Mouse (Mus musculus) heart, embryonic 15.5 days (tissue): ENCODE measurements around the gene Gpn3. TPM values are rescaled to one million over a fixed set of nuclear protein-coding genes. Genes with fewer than 3 reads are reported as not detected.

Source experiments
- ATAC-seq: fragments of 200-750 bp; cut with Nextera tagmentation; replicated peaks from 2 replicates; pipeline ENCODE4 v1.8.0; 2017; ENCODE audit warnings: low read depth, moderate TSS enrichment; ENCODE audit not compliant: insufficient number of reproducible peaks, insufficient read depth, low FRiP score
- H3K27ac ChIP-seq: fragments of 300-500 bp; sonication (generic); 2 replicates; pipeline ENCODE4 v1.5.1; 2015; ENCODE audit warnings: mild to moderate bottlenecking, inconsistent platforms
- H3K27me3 ChIP-seq: fragments of 300-500 bp; sonication (generic); 2 replicates; pipeline ENCODE4 v1.6.1; 2015; ENCODE audit warnings: inconsistent platforms
- H3K36me3 ChIP-seq: fragments of 300-500 bp; sonication (generic); 2 replicates; pipeline ENCODE4 v1.6.1; 2015; ENCODE audit warnings: mild to moderate bottlenecking, inconsistent platforms
- H3K4me1 ChIP-seq: fragments of 300-500 bp; sonication (generic); replicated peaks from 2 replicates; pipeline ENCODE4 v1.6.1; 2015; ENCODE audit warnings: inconsistent platforms
- H3K4me2 ChIP-seq: fragments of 300-500 bp; sonication (generic); 2 replicates; pipeline ENCODE4 v1.6.1; 2015; ENCODE audit warnings: inconsistent platforms, mild to moderate bottlenecking, moderate library complexity
- H3K4me3 ChIP-seq: fragments of 300-500 bp; sonication (generic); 2 replicates; pipeline ENCODE4 v1.5.1; 2015; ENCODE audit warnings: mild to moderate bottlenecking, inconsistent platforms
- H3K9ac ChIP-seq: fragments of 300-500 bp; sonication (generic); 2 replicates; pipeline ENCODE4 v1.6.1; 2015; ENCODE audit warnings: mild to moderate bottlenecking, inconsistent platforms
- H3K9me3 ChIP-seq: fragments of 300-500 bp; sonication (generic); replicated peaks from 2 replicates; pipeline ENCODE4 v1.6.1; 2016; ENCODE audit warnings: inconsistent platforms
- WGBS: fragments of 180-500 bp; shearing (Covaris S2); methylation state at CpG from one replicate; pipeline ENCODE4 v1.1.7; 2015; ENCODE audit warnings: mixed read lengths; 5-methylcytosine and 5-hydroxymethylcytosine counted together
- polyA plus RNA-seq: library from polyadenylated mRNA; unstranded; fragments of >200 nt; fragmentation: Nextera tagmentation; extraction: Ambion mirVana; gene quantifications from 2 replicates; pipeline ENCODE4 v1.2.1, GENCODE M21; 2015

The Gpn3 gene
- polyA plus RNA-seq, 1 experiment from 2014 or later = 49.4 TPM

DNA sequence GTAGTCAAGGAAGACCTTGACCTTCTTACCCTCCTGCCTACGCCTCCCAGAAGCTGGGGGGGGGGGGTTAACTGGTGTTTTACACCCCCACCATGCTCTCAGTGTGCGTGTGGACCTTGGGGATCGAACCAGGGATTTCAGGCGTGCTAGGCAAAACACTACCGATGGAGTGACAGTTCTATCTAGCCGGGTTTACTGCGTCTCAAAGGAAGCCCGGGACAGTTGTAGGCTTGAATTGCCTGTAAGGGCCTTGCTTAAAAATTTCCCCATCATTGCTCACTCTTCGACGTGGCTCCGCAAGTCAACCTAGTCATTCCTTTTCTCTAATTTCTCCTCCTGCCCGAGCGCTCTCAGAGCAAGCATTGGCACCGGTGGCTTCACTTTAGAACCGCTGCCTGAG, 51.4 kb downstream of the Gpn3 start:
- no peak for ATAC-seq
- peak overlapping the region; percentile 76 for H3K4me2 ChIP-seq
- H3K9ac ChIP-seq = peak overlapping the region; percentile 95
- H3K27me3 ChIP-seq = no peaks in the 10 kb centered on the region
- peaks cover 12% of the 10 kb centered on the region for H3K4me1 ChIP-seq
- H3K9me3 ChIP-seq = no peaks in the 10 kb centered on the region
- H3K4me3 ChIP-seq = peak overlapping the region; percentile 93
- H3K27ac ChIP-seq = no peak overlapping the region
- 22% methylated on average over 15 of the region's 15 CpGs for WGBS
- H3K36me3 ChIP-seq = peaks cover 3% of the 10 kb centered on the region

DNA sequence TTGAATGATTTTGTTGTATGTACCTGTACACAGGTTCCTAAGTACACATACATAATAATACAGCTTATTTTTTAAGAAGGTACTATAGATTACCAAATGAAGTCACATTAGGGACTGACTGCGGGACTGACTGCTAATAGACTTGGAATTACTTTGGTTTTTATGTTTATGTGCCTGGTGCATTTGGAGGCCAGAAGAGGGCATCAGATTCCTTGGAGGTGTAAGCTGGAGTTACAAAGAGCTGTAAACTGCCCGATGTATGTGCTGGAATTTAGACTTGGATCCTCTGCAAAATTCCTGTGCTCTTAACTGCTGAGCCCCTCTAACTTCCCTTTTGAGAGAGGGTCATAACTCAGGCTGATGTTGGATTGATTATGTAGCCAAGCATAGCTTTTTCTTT, 53.9 kb downstream of the Gpn3 start:
- H3K4me2 ChIP-seq = no peak overlapping the region
- H3K4me1 ChIP-seq = peaks cover 12% of the 10 kb centered on the region
- 77% methylated on average over 2 of the region's 2 CpGs for WGBS
- H3K36me3 ChIP-seq = peaks cover 28% of the 10 kb centered on the region
- no peak overlapping the region for H3K9ac ChIP-seq
- H3K27ac ChIP-seq = no peak overlapping the region
- H3K9me3 ChIP-seq = no peaks in the 10 kb centered on the region
- no peak overlapping the region for H3K4me3 ChIP-seq
- no peak for ATAC-seq
- H3K27me3 ChIP-seq = no peaks in the 10 kb centered on the region

DNA sequence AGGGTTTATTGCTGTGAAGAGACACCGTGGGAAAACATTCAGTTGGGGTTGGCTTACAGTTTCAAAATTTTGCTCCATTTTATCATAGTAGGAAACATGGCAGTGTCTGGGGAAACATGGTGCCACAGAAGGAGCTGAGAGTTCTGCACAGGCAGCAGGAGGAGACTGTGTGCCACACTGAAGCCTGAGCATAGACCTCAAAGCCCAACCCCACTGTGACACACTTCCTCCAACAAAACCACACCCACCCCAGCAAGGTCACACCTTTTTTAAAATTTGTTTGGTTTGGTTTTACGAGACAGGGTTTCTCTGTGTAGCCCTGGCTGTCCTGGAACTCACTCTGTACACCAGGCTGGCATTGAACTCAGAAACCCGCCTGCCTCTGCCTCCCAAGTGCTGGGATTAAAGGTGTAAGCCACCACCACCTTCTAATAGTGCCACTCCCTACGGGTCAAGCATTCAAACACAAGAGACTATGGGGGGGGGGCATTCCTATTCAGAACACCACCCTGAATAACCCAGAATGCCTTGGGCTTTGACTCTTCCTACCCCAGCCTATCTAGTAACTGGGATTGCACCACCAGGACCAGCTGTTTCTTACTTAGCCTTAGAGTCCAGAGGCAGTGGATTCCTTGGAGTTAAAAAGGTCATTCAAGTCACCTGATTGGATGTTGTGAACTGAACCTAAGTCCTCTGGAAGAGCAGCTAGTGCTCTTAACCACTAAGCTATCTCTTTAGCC, 58.5 kb downstream of the Gpn3 start:
- Histone ChIP-seq H3K4me2 (no peak overlapping the region), H3K9ac (no peak overlapping the region), H3K36me3 (peaks cover 68% of the 10 kb centered on the region), H3K9me3 (no peaks in the 10 kb centered on the region), H3K4me1 (no peaks in the 10 kb centered on the region; the same call in 1 of the 2 replicates), H3K4me3 (no peak overlapping the region), H3K27ac (no peak overlapping the region), H3K27me3 (no peaks in the 10 kb centered on the region)
- WGBS = 89% methylated on average over 4 of the region's 4 CpGs
- ATAC-seq = no peak

DNA sequence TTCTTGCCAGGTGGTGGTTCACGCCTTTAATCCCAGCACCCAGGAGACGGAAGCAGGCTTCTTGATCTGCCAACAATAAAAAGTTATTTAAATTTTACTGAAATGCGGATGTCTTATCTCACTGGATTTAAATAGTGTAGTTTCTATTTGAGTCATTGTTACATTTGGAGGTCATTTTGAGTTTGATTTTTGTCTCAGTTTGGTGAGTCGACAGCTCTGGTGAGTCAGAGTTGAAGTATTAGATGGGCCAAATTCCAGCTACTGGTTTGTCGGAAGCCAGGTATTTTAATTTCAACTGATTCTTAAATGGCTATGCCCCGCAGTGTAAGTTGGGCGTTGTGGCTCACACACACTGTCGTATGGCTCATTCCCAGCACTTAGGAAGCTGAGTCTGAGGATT, 59.5 kb downstream of the Gpn3 start:
- no peak overlapping the region for H3K9ac ChIP-seq
- no peaks in the 10 kb centered on the region for H3K4me1 ChIP-seq
- H3K4me2 ChIP-seq = no peak overlapping the region
- H3K4me3 ChIP-seq = no peak overlapping the region
- H3K9me3 ChIP-seq = no peaks in the 10 kb centered on the region
- no peaks in the 10 kb centered on the region for H3K27me3 ChIP-seq
- peaks cover 77% of the 10 kb centered on the region for H3K36me3 ChIP-seq
- WGBS = 75% methylated on average over 8 of the region's 8 CpGs
- H3K27ac ChIP-seq = no peak overlapping the region
- no peak for ATAC-seq

Other genes starting within 250 kb of the Gpn3 start
- gene Ccdc63, start 231.1 kb upstream of the Gpn3 start, polyA plus RNA-seq = 0.16 and 0.42 TPM in 2 replicates
- gene Ppp1cc, start 213.6 kb upstream of the Gpn3 start, polyA plus RNA-seq = 198 and 233 TPM in 2 replicates
- gene Hvcn1, start 165.1 kb upstream of the Gpn3 start, polyA plus RNA-seq = 2.6 and 4.1 TPM in 2 replicates
- 2.5 and 3.3 TPM in 2 replicates for gene Tctn1, start 107.4 kb upstream of the Gpn3 start, polyA plus RNA-seq
- gene Pptc7, start 87.5 kb upstream of the Gpn3 start, polyA plus RNA-seq = 11.9 and 12.2 TPM in 2 replicates
- gene Rad9b, start 17.6 kb upstream of the Gpn3 start, polyA plus RNA-seq = 7.2 and 8.0 TPM in 2 replicates
- gene Vps29, start 17.5 kb upstream of the Gpn3 start, polyA plus RNA-seq = 177 and 206 TPM in 2 replicates
- gene Fam216a, start 488 bp downstream of the Gpn3 start, polyA plus RNA-seq = 43.7 and 53.7 TPM in 2 replicates
- 98.6 and 103 TPM in 2 replicates for gene Arpc3, start 20.0 kb downstream of the Gpn3 start, polyA plus RNA-seq
- gene Anapc7, start 49.8 kb downstream of the Gpn3 start, polyA plus RNA-seq = 30.2 and 38.5 TPM in 2 replicates
- gene Atp2a2, start 130.3 kb downstream of the Gpn3 start, polyA plus RNA-seq = 288 and 291 TPM in 2 replicates
- 30.7 and 39.3 TPM in 2 replicates for gene Ift81, start 242.6 kb downstream of the Gpn3 start, polyA plus RNA-seq